In genomic region chr4:45655780-45656179, GRCm38 (mm10) we compare ENCODE assay signal across 19 mouse cellular contexts.
A peak's percentile ranks its signal among the peaks of the same experiment; 100 is the strongest.
DNase-seq lines count a peak whose midpoint lies in the region; ATAC-seq and TF ChIP-seq lines count a peak whose summit lies in the region.
"Had no signal": no experiment of that assay in that cellular context is flagged by ENCODE, and none has a peak within 500 bp of the region (broad histone marks: within the 10 kb centered on the region; RNA-seq: fewer than 3 reads in every experiment).

No protein-coding gene starts in this region.

- no peaks in the 10 kb centered on the region for H3K9me3 ChIP-seq in forebrain, embryonic 13.5 days (replicated peaks)
- H3K9me3 ChIP-seq in forebrain, postnatal 0 days (ENCODE audit: low read length), result no peaks in the 10 kb centered on the region
- no peaks in the 10 kb centered on the region for H3K9me3 ChIP-seq in lung, embryonic 14.5 days (ENCODE audit: low read depth, low read length)
- no peaks in the 10 kb centered on the region for H3K9me3 ChIP-seq in lung, postnatal 0 days (ENCODE audit: low read length)
- H3K9me3 ChIP-seq: forebrain, embryonic 10.5 days; hindbrain, embryonic 12.5 days; hindbrain, embryonic 15.5 days had no signal

- H3K27me3 ChIP-seq in forebrain, embryonic 13.5 days, result no peaks in the 10 kb centered on the region; the same call in 1 of the 2 replicates
- no peaks in the 10 kb centered on the region for H3K27me3 ChIP-seq in forebrain, postnatal 0 days (ENCODE audit: insufficient read depth, low read length)
- H3K27me3 ChIP-seq in lung, embryonic 14.5 days (ENCODE audit: insufficient read depth, low read length), result no peaks in the 10 kb centered on the region
- H3K27me3 ChIP-seq in lung, postnatal 0 days (replicated peaks; ENCODE audit: insufficient read depth, low read length), result no peaks in the 10 kb centered on the region
- H3K27me3 ChIP-seq: hindbrain, embryonic 12.5 days; hindbrain, embryonic 15.5 days had no signal

- no peak overlapping the region for H3K4me3 ChIP-seq in forebrain, embryonic 13.5 days
- no peak overlapping the region for H3K4me3 ChIP-seq in forebrain, postnatal 0 days (ENCODE audit: low read depth, low read length)
- no peak overlapping the region for H3K4me3 ChIP-seq in lung, embryonic 14.5 days (ENCODE audit: low read depth, low read length)
- H3K4me3 ChIP-seq in lung, postnatal 0 days (ENCODE audit: low read depth, low read length), result no peak overlapping the region
- H3K4me3 ChIP-seq: forebrain, embryonic 10.5 days; hindbrain, embryonic 12.5 days; hindbrain, embryonic 15.5 days had no signal

- DNase-seq in forebrain, postnatal 0 days, result no peak
- DNase-seq in lung, embryonic 14.5 days, result peak; percentile 22
- no peak for DNase-seq in lung, postnatal 25 days (ENCODE audit: low spot score)
- DNase-seq in lung, postnatal 0 days (ENCODE audit: low spot score), result peak; percentile 18
- DNase-seq in lung, postnatal 36 days, result no peak
- peak; percentile 13 to 52 for DNase-seq in lung, postnatal 4 days
- DNase-seq in layer of hippocampus, postnatal 10 days (ENCODE audit: low spot score in 2 of 2), result no peak
- DNase-seq: adrenal gland, adult 8-10 months; cerebellum, adult 18-20 months; cerebellum, adult 9-10 months; cerebellum, postnatal 14 days; gastrocnemius, postnatal 25 days; heart, adult 18-20 months had no signal

- H3K27ac ChIP-seq in forebrain, embryonic 13.5 days, result peak overlapping the region; percentile 19; the same call in 1 of the 2 replicates
- H3K27ac ChIP-seq in forebrain, postnatal 0 days (ENCODE audit: low read depth, low read length), result no peak overlapping the region
- H3K27ac ChIP-seq in lung, embryonic 14.5 days (ENCODE audit: low read depth), result no peak overlapping the region
- H3K27ac ChIP-seq in lung, postnatal 0 days (ENCODE audit: low read length), result no peak overlapping the region
- H3K27ac ChIP-seq: forebrain, embryonic 10.5 days; hindbrain, embryonic 12.5 days; hindbrain, embryonic 15.5 days had no signal

- TF ChIP-seq CTCF in forebrain, postnatal 0 days (IDR thresholded peaks at IDR 0.05; ENCODE audit: low read depth), result no peak
- TF ChIP-seq CTCF in lung, embryonic 14.5 days (IDR thresholded peaks at IDR 0.05; ENCODE audit: low read depth), result no peak
- TF ChIP-seq CTCF in lung, postnatal 0 days (IDR thresholded peaks at IDR 0.05), result no peak

- no peak overlapping the region for H3K4me2 ChIP-seq in forebrain, embryonic 13.5 days
- H3K4me2 ChIP-seq in forebrain, postnatal 0 days (ENCODE audit: low read depth), result no peak overlapping the region
- no peak overlapping the region for H3K4me2 ChIP-seq in lung, embryonic 14.5 days
- H3K4me2 ChIP-seq in lung, postnatal 0 days (replicated peaks; ENCODE audit: low read depth, low read length), result no peak overlapping the region
- H3K4me2 ChIP-seq: hindbrain, embryonic 12.5 days; hindbrain, embryonic 15.5 days had no signal

- TF ChIP-seq EP300 in lung, postnatal 0 days (IDR thresholded peaks at IDR 0.05), result no peak

- 69% methylated on average over 5 of the region's 5 CpGs for WGBS in forebrain, embryonic 13.5 days
- WGBS in forebrain, postnatal 0 days, result 56% methylated on average over 5 of the region's 5 CpGs
- 40% methylated on average over 5 of the region's 5 CpGs for WGBS in lung, embryonic 14.5 days
- 38% methylated on average over 5 of the region's 5 CpGs for WGBS in lung, postnatal 0 days

- peaks cover 34% of the 10 kb centered on the region for H3K4me1 ChIP-seq in forebrain, embryonic 13.5 days
- peaks cover 15% of the 10 kb centered on the region for H3K4me1 ChIP-seq in forebrain, postnatal 0 days (ENCODE audit: insufficient read depth)
- peaks cover 7% of the 10 kb centered on the region; the same call in 1 of the 2 replicates for H3K4me1 ChIP-seq in lung, embryonic 14.5 days (ENCODE audit: insufficient read depth)
- H3K4me1 ChIP-seq in lung, postnatal 0 days (ENCODE audit: insufficient read depth, low read depth, low read length), result no peaks in the 10 kb centered on the region

- no peaks in the 10 kb centered on the region for H3K36me3 ChIP-seq in forebrain, embryonic 13.5 days (ENCODE audit: poor library complexity, severe bottlenecking)
- H3K36me3 ChIP-seq in forebrain, postnatal 0 days (ENCODE audit: insufficient read depth), result no peaks in the 10 kb centered on the region
- no peaks in the 10 kb centered on the region for H3K36me3 ChIP-seq in lung, embryonic 14.5 days (ENCODE audit: insufficient read depth)
- no peaks in the 10 kb centered on the region for H3K36me3 ChIP-seq in lung, postnatal 0 days (ENCODE audit: insufficient read depth, low read length)
- H3K36me3 ChIP-seq: forebrain, embryonic 10.5 days; hindbrain, embryonic 12.5 days; hindbrain, embryonic 15.5 days had no signal

- H3K9ac ChIP-seq in forebrain, embryonic 13.5 days, result no peak overlapping the region
- no peak overlapping the region for H3K9ac ChIP-seq in forebrain, postnatal 0 days
- H3K9ac ChIP-seq in lung, embryonic 14.5 days, result no peak overlapping the region
- no peak overlapping the region for H3K9ac ChIP-seq in lung, postnatal 0 days (replicated peaks; ENCODE audit: low read depth)
- H3K9ac ChIP-seq: hindbrain, embryonic 12.5 days; hindbrain, embryonic 15.5 days had no signal

- no peak for ATAC-seq in forebrain, embryonic 13.5 days
- no peak for ATAC-seq in forebrain, postnatal 0 days
- ATAC-seq in lung, embryonic 14.5 days (ENCODE audit: insufficient read depth), result no peak
- ATAC-seq in lung, postnatal 0 days, result no peak
- ATAC-seq: activated CD4-positive, CD25-positive, alpha-beta regulatory T cell, adult 4 months; forebrain, embryonic 14.5 days had no signal

Comparison
In these comparisons a context has a peak if more than half of its experiments do, and no peak if none do; other contexts are left out.
1. DNase-seq: peak in lung, embryonic 14.5 days (single experiment), lung, postnatal 0 days (single experiment) and lung, postnatal 4 days (2 of 2); none in forebrain, postnatal 0 days (single experiment), lung, postnatal 25 days (single experiment), lung, postnatal 36 days (single experiment) and layer of hippocampus, postnatal 10 days (0 of 2).